ENCODE assay signal across 30 mouse cellular contexts in genomic region chr7:65051986-65052385, GRCm38 (mm10).
"Had no signal": no experiment of that assay in that cellular context is flagged by ENCODE, and none has a peak within 500 bp of the region (broad histone marks: within the 10 kb centered on the region; RNA-seq: fewer than 3 reads in every experiment).

No protein-coding gene starts in this region.

- H3K36me3 ChIP-seq: heart, embryonic 10.5 days; heart, embryonic 12.5 days; heart, embryonic 13.5 days; heart, embryonic 15.5 days; hindbrain, embryonic 10.5 days; hindbrain, embryonic 12.5 days; hindbrain, embryonic 13.5 days; hindbrain, embryonic 15.5 days; intestine, embryonic 15.5 days; kidney, embryonic 15.5 days had no signal

- DNase-seq: heart, postnatal 10 days; heart, postnatal 14 days; heart, postnatal 36 days; heart, postnatal 4 days; kidney, adult 11 months; kidney, adult 18-20 months; kidney, adult 2 months; kidney, adult 8-10 months; kidney, postnatal 10 days; kidney, postnatal 14 days; kidney, postnatal 25 days; kidney, postnatal 36 days; kidney, postnatal 4 days; layer of hippocampus, adult 9-11 months; layer of hippocampus, postnatal 36 days had no signal

- H3K4me3 ChIP-seq: heart, embryonic 10.5 days; heart, embryonic 12.5 days; heart, embryonic 13.5 days; heart, embryonic 15.5 days; hindbrain, embryonic 10.5 days; hindbrain, embryonic 12.5 days; hindbrain, embryonic 13.5 days; hindbrain, embryonic 15.5 days; intestine, embryonic 15.5 days; kidney, embryonic 15.5 days; layer of hippocampus, adult 2 months; left cerebral cortex, adult 2 months had no signal

- H3K27ac ChIP-seq: heart, embryonic 10.5 days; heart, embryonic 13.5 days; heart, embryonic 15.5 days; hindbrain, embryonic 10.5 days; hindbrain, embryonic 12.5 days; hindbrain, embryonic 13.5 days; hindbrain, embryonic 14.5 days; hindbrain, embryonic 15.5 days; hindbrain, postnatal 0 days; intestine, embryonic 15.5 days; kidney, embryonic 15.5 days; kidney, postnatal 0 days; layer of hippocampus, adult 2 months; left cerebral cortex, adult 2 months had no signal

- H3K4me1 ChIP-seq: heart, embryonic 10.5 days; heart, embryonic 15.5 days; kidney, embryonic 15.5 days had no signal

- H3K27me3 ChIP-seq: heart, embryonic 13.5 days; heart, embryonic 15.5 days; hindbrain, embryonic 12.5 days; hindbrain, embryonic 13.5 days; hindbrain, embryonic 15.5 days; intestine, embryonic 15.5 days; kidney, embryonic 15.5 days had no signal
